18 mouse cellular contexts compared by ENCODE assay signal in the genomic region with DNA sequence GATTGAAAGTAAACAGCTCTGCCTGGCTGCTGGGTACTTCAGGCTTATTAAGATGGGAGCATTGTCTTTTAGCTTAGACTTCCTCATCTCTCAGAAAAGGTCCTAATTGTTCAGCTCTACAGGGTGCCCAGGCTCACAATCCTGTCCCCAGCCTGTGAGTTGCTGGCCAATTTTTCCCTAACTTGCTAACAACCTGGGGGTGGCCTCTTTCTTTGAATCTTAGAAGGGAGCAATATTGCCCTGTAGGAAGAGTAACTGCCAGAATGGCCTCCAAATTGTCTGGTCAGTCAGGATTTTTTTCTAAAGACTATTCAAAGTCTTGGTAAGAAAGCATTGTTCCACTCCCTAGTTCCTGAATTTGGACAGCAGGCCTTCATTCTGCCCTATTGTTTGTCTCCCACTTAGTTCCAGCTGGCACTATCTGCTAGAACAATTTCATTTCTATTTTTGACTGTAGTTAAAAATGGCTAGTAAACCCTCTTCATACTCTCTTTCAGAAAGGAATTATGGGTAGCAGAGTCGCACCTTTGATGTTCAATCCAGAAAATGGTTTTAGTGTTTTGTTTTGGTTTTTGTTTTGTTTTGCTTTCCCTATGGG.
DNase-seq lines count a peak whose midpoint lies in the region; ATAC-seq lines count a peak whose summit lies in the region.
"Had no signal": no experiment of that assay in that cellular context is flagged by ENCODE, and none has a peak within 500 bp of the region (broad histone marks: within the 10 kb centered on the region; RNA-seq: fewer than 3 reads in every experiment).

No protein-coding gene starts in this region.

- H3K4me2 ChIP-seq in heart, embryonic 15.5 days, result no peak overlapping the region
- H3K4me2 ChIP-seq: forebrain, embryonic 13.5 days; midbrain, embryonic 12.5 days had no signal

- intact Hi-C loops in heart, postnatal 14 days (cut with DNase I), result loop anchor here (10.0 kb wide), 1 partner anchor 245 kb away; no protein-coding TSS in a partner anchor

- H3K4me1 ChIP-seq in heart, embryonic 15.5 days (replicated peaks), result peaks cover 4% of the 10 kb centered on the region; the same call in 1 of the 2 replicates
- H3K4me1 ChIP-seq: limb, embryonic 10.5 days had no signal

- no peak for ATAC-seq in heart, embryonic 15.5 days (replicated peaks; ENCODE audit: insufficient number of reproducible peaks, insufficient read depth, low FRiP score, low read depth)
- ATAC-seq: CD4-positive, CD25-positive, alpha-beta regulatory T cell, adult 4 months; forebrain, embryonic 13.5 days; hindbrain, postnatal 0 days; intestine, postnatal 0 days; liver, postnatal 0 days had no signal

- no peaks in the 10 kb centered on the region for H3K9me3 ChIP-seq in heart, embryonic 15.5 days (replicated peaks)
- H3K9me3 ChIP-seq: forebrain, embryonic 13.5 days; limb, embryonic 10.5 days; midbrain, embryonic 12.5 days had no signal

- no peaks in the 10 kb centered on the region for H3K36me3 ChIP-seq in heart, embryonic 15.5 days
- H3K36me3 ChIP-seq: limb, embryonic 10.5 days; midbrain, embryonic 12.5 days had no signal

- WGBS in heart, embryonic 15.5 days, result 83% methylated on average over 1 of the region's 1 CpGs

- H3K27me3 ChIP-seq in heart, embryonic 15.5 days, result no peaks in the 10 kb centered on the region
- H3K27me3 ChIP-seq: forebrain, embryonic 13.5 days; midbrain, embryonic 12.5 days had no signal

- no peak overlapping the region for H3K4me3 ChIP-seq in heart, embryonic 15.5 days
- H3K4me3 ChIP-seq: forebrain, embryonic 13.5 days; limb, embryonic 10.5 days; midbrain, embryonic 12.5 days had no signal

- no peak overlapping the region for H3K9ac ChIP-seq in heart, embryonic 15.5 days
- H3K9ac ChIP-seq: forebrain, embryonic 13.5 days; liver, postnatal 0 days; midbrain, embryonic 12.5 days had no signal

- H3K27ac ChIP-seq in heart, embryonic 15.5 days, result peak overlapping the region; percentile 69
- H3K27ac ChIP-seq: forebrain, embryonic 13.5 days; hindbrain, postnatal 0 days; limb, embryonic 10.5 days; midbrain, embryonic 12.5 days had no signal

- DNase-seq in cerebellum, adult 11 months, result peak; percentile 14
- DNase-seq in cerebellum, postnatal 10 days, result no peak
- DNase-seq in heart, postnatal 14 days, result no peak
- peak; percentile 83 for DNase-seq in brain, adult 2 months (ENCODE audit: low read depth, low spot score)
- DNase-seq in cerebellum, adult 9-11 months, result peak; percentile 40
- no peak for DNase-seq in embryo, embryonic 9.5 days (ENCODE audit: extremely low spot score)
- no peak for DNase-seq in adrenal gland, postnatal 14 days
- DNase-seq: kidney, postnatal 14 days; liver, postnatal 0 days; lung, postnatal 10 days; right cerebral cortex, adult 18-20 months had no signal

Comparison
In these comparisons a context has a peak if more than half of its experiments do, and no peak if none do; other contexts are left out.
1. DNase-seq: peak in cerebellum, adult 11 months (single experiment), brain, adult 2 months (single experiment) and cerebellum, adult 9-11 months (single experiment); none in cerebellum, postnatal 10 days (0 of 2), heart, postnatal 14 days (0 of 2), embryo, embryonic 9.5 days (single experiment) and adrenal gland, postnatal 14 days (single experiment).